Comparison of ENCODE assay signal across 10 mouse cellular contexts in the genomic region with DNA sequence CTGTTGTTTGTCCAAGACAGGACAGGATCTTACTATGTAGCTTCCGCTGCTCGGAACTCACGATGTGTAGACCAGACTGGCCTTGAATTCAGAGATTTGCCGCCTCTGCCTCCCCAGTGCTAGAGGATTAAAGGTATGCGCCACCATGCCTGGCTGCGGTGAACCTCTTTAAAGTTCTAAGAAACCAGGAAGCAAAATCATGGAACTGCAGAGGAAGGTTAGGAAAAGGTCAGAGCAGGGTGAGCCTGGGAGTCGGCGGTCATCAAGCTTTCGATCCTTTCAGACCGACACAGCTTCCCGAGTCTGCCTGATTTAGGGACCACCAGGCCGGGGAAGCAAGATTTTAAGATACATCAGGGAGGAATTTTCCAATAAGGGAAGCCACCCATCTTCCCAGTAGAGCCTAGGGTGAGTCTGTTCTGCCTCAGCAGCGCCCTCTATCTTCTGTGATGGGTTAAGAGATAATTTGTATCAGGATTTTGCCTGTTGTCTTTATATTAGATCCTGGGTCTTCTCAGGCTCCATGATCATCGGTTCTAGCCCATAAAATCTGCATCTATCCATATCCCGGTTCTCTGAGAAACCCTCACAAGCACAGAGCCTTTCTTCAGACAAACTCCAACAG. TPM values are rescaled to one million over a fixed set of nuclear protein-coding genes. Genes with fewer than 3 reads are reported as not detected.
DNase-seq lines count a peak whose midpoint lies in the region; ATAC-seq lines count a peak whose summit lies in the region.
"Had no signal": no experiment of that assay in that cellular context is flagged by ENCODE, and none has a peak within 500 bp of the region (broad histone marks: within the 10 kb centered on the region; RNA-seq: fewer than 3 reads in every experiment).

No protein-coding gene starts in this region.

- H3K4me3 ChIP-seq in kidney, embryonic 15.5 days (replicated peaks): no peak overlapping the region
- no peak overlapping the region for H3K4me3 ChIP-seq in forebrain, embryonic 13.5 days
- no peak overlapping the region for H3K4me3 ChIP-seq in midbrain, embryonic 15.5 days
- H3K4me3 ChIP-seq: embryonic facial prominence, embryonic 13.5 days; hindbrain, embryonic 15.5 days; limb, embryonic 15.5 days had no signal

- H3K36me3 ChIP-seq in kidney, embryonic 15.5 days: no peaks in the 10 kb centered on the region
- no peaks in the 10 kb centered on the region for H3K36me3 ChIP-seq in forebrain, embryonic 13.5 days (ENCODE audit: poor library complexity, severe bottlenecking)
- H3K36me3 ChIP-seq in midbrain, embryonic 15.5 days (replicated peaks): no peaks in the 10 kb centered on the region
- H3K36me3 ChIP-seq: embryonic facial prominence, embryonic 13.5 days; hindbrain, embryonic 15.5 days; limb, embryonic 15.5 days had no signal

- H3K4me1 ChIP-seq in kidney, embryonic 15.5 days: peaks cover 23% of the 10 kb centered on the region
- peaks cover 17% of the 10 kb centered on the region for H3K4me1 ChIP-seq in forebrain, embryonic 13.5 days
- peaks cover 13% of the 10 kb centered on the region for H3K4me1 ChIP-seq in midbrain, embryonic 15.5 days

- H3K27ac ChIP-seq in kidney, embryonic 15.5 days: peak overlapping the region; percentile 24
- H3K27ac ChIP-seq in forebrain, embryonic 13.5 days: peak overlapping the region; percentile 79
- H3K27ac ChIP-seq in midbrain, embryonic 15.5 days: peak overlapping the region; percentile 62
- H3K27ac ChIP-seq: embryonic facial prominence, embryonic 13.5 days; hindbrain, embryonic 15.5 days had no signal

- no peaks in the 10 kb centered on the region for H3K9me3 ChIP-seq in kidney, embryonic 15.5 days (replicated peaks)
- no peaks in the 10 kb centered on the region for H3K9me3 ChIP-seq in forebrain, embryonic 13.5 days (replicated peaks)
- H3K9me3 ChIP-seq in midbrain, embryonic 15.5 days: no peaks in the 10 kb centered on the region
- H3K9me3 ChIP-seq: hindbrain, embryonic 15.5 days; limb, embryonic 15.5 days had no signal

- peak overlapping the region; percentile 20; the same call in 1 of the 2 replicates for H3K4me2 ChIP-seq in kidney, embryonic 15.5 days
- 0 out of 2 replicates have a peak overlapping the region, but pooled peaks have one; percentile 18 for H3K4me2 ChIP-seq in forebrain, embryonic 13.5 days
- H3K4me2 ChIP-seq in midbrain, embryonic 15.5 days: no peak overlapping the region
- H3K4me2 ChIP-seq: embryonic facial prominence, embryonic 13.5 days; hindbrain, embryonic 15.5 days; limb, embryonic 15.5 days had no signal

- no peak for DNase-seq in kidney, adult 11 months
- peak; percentile 38 for DNase-seq in brain, adult 2 months (ENCODE audit: low read depth, low spot score)

- H3K27me3 ChIP-seq in kidney, embryonic 15.5 days: 0 out of 2 replicates have a peak, but pooled peaks cover under 1% of the 10 kb centered on the region
- no peaks in the 10 kb centered on the region for H3K27me3 ChIP-seq in forebrain, embryonic 13.5 days
- H3K27me3 ChIP-seq in midbrain, embryonic 15.5 days (replicated peaks): no peaks in the 10 kb centered on the region
- H3K27me3 ChIP-seq: embryonic facial prominence, embryonic 13.5 days; hindbrain, embryonic 15.5 days; limb, embryonic 15.5 days had no signal

- WGBS in kidney, embryonic 15.5 days: 61% methylated on average over 15 of the region's 15 CpGs
- 68% methylated on average over 15 of the region's 15 CpGs for WGBS in forebrain, embryonic 13.5 days
- WGBS in midbrain, embryonic 15.5 days: 55% methylated on average over 15 of the region's 15 CpGs

- no peak for ATAC-seq in kidney, embryonic 15.5 days (replicated peaks; ENCODE audit: low FRiP score)
- ATAC-seq in forebrain, embryonic 13.5 days: no peak
- ATAC-seq in midbrain, embryonic 15.5 days (replicated peaks): no peak
- no peak for ATAC-seq in megakaryocyte, adult 5-6 weeks (ENCODE audit: poor library complexity, severe bottlenecking)
- ATAC-seq in erythroid progenitor cell, adult 5-6 weeks (replicated peaks; ENCODE audit: low FRiP score, poor library complexity, severe bottlenecking): no peak

- H3K9ac ChIP-seq in kidney, embryonic 15.5 days: no peak overlapping the region
- H3K9ac ChIP-seq in forebrain, embryonic 13.5 days: no peak overlapping the region
- H3K9ac ChIP-seq in midbrain, embryonic 15.5 days: no peak overlapping the region
- H3K9ac ChIP-seq: embryonic facial prominence, embryonic 13.5 days; hindbrain, embryonic 15.5 days; limb, embryonic 15.5 days had no signal

RNA-seq across cellular contexts. Expression of gene Evl, which starts 7.2 kb away (rescaled TPM):
- 45.3 and 47.1 TPM in 2 replicates for polyA plus RNA-seq in kidney, embryonic 15.5 days (2015; fragmentation: Nextera tagmentation; extraction: Ambion mirVana)
- 147 and 159 TPM in 2 replicates for polyA plus RNA-seq in forebrain, embryonic 13.5 days (2015; fragmentation: Nextera tagmentation; extraction: Ambion mirVana)
- 291 and 297 TPM in 2 replicates for polyA plus RNA-seq in midbrain, embryonic 15.5 days (2015; fragmentation: Nextera tagmentation; extraction: Ambion mirVana)
- 153 and 169 TPM in 2 replicates for total RNA-seq in megakaryocyte, adult 5-6 weeks (2015)
- 109 and 125 TPM in 2 replicates for total RNA-seq in megakaryocyte, adult 5-6 weeks (2017)
- total RNA-seq in erythroid progenitor cell, adult 5-6 weeks (2015; ENCODE audit: low replicate concordance): 56.6 and 94.8 TPM in 2 replicates
- total RNA-seq in erythroid progenitor cell, adult 5-6 weeks (2017; ENCODE audit: low replicate concordance): 12.6 and 13.4 TPM in 2 replicates

Comparison
In these comparisons a context has a peak if more than half of its experiments do, and no peak if none do; other contexts are left out.
1. H3K27ac ChIP-seq: peak in every context shown above with its lines; median percentile 79 in forebrain, embryonic 13.5 days; 62 in midbrain, embryonic 15.5 days; 24 in kidney, embryonic 15.5 days.